Mouse (Mus musculus) CH12.LX (cell line): ENCODE measurements around the gene Syt11. TPM values are rescaled to one million over a fixed set of nuclear protein-coding genes. Genes with fewer than 3 reads are reported as not detected.

Experiments used
- DNase-seq: peaks from one replicate; pipeline ENCODE4 v3.0.0-alpha.2; 2013; ENCODE audit errors: extremely low read depth
- H3K27ac ChIP-seq: 2 replicates; pipeline ENCODE4 v1.5.1; 2012; ENCODE audit warnings: low read depth, mild to moderate bottlenecking, control low read depth, moderate library complexity; ENCODE audit not compliant: insufficient read depth
- H3K27me3 ChIP-seq: replicated peaks from 2 replicates; pipeline ENCODE3; 2012; ENCODE audit warnings: inconsistent platforms
- H3K36me3 ChIP-seq, 2 experiments: replicated peaks in 1 of 2; 2 replicates each; pipeline versions ENCODE3 to v1.6.1; 2012; ENCODE audit warnings: inconsistent platforms in 1 of 2, low read length in 1 of 2, mild to moderate bottlenecking in 1 of 2, mixed read lengths in 1 of 2, moderate library complexity in 1 of 2; ENCODE audit not compliant: control insufficient read depth in 1 of 2, insufficient read depth in 1 of 2
- H3K4me1 ChIP-seq, 2 experiments: 2 replicates each; pipeline ENCODE4 v1.6.1; 2012; ENCODE audit warnings: inconsistent platforms in 1 of 2, moderate library complexity in 1 of 2; ENCODE audit not compliant: insufficient read depth in 2 of 2, control insufficient read depth in 1 of 2
- H3K4me2 ChIP-seq: 2 replicates; pipeline ENCODE4 v1.6.1; 2012; ENCODE audit warnings: low read depth, mild to moderate bottlenecking, control low read depth; ENCODE audit not compliant: poor library complexity, insufficient read depth, severe bottlenecking
- H3K4me3 ChIP-seq, 3 experiments: fragments of 150-350 bp in 1 of 3; sonication (generic) in 1 of 3; replicated peaks in 1 of 3; 2 replicates each; pipeline versions ENCODE3 to v1.5.1; 2011 to 2012; ENCODE audit warnings: low read depth in 2 of 3, low read length in 2 of 3, mild to moderate bottlenecking in 2 of 3, moderate library complexity in 2 of 3, control low read depth in 1 of 3, improper control_type of control experiment in 1 of 3, inconsistent platforms in 1 of 3, mixed read lengths in 1 of 3; ENCODE audit not compliant: poor library complexity in 1 of 3
- H3K79me2 ChIP-seq: replicated peaks from 2 replicates; pipeline ENCODE4 v1.6.1; 2012; ENCODE audit warnings: mild to moderate bottlenecking, moderate library complexity; ENCODE audit not compliant: control insufficient read depth, poor library complexity, insufficient read depth, severe bottlenecking; ENCODE audit errors: extremely low read depth
- H3K9ac ChIP-seq: 2 replicates; pipeline ENCODE4 v1.6.1; 2012; ENCODE audit warnings: low read depth, mild to moderate bottlenecking, control low read depth, moderate library complexity; ENCODE audit not compliant: insufficient read depth
- H3K9me3 ChIP-seq: replicated peaks from 2 replicates; pipeline ENCODE3; 2012; ENCODE audit warnings: low read length, inconsistent platforms, mixed read lengths
- CHD2 ChIP-seq: IDR thresholded peaks from 2 replicates; pipeline ENCODE4 v1.6.1; 2011; ENCODE audit warnings: low read length, improper control_type of control experiment
- CTCF ChIP-seq, 2 experiments: IDR thresholded peaks in 1 of 2; conservative IDR thresholded peaks in 1 of 2; 2 replicates each; pipeline ENCODE4 v1.5.1; 2011 to 2012; ENCODE audit warnings: low read depth in 2 of 2, low read length in 2 of 2, improper control_type of control experiment in 1 of 2, inconsistent platforms in 1 of 2, mild to moderate bottlenecking in 1 of 2, moderate library complexity in 1 of 2
- ELF1 ChIP-seq: IDR thresholded peaks from 2 replicates; pipeline ENCODE4 v1.6.1; 2014; ENCODE audit warnings: low read depth, mild to moderate bottlenecking, inconsistent platforms, low read length, improper control_type of control experiment
- GABPA ChIP-seq: IDR thresholded peaks from 2 replicates; pipeline ENCODE4 v1.6.1; 2012; ENCODE audit warnings: low read depth, low read length, improper control_type of control experiment, inconsistent platforms; ENCODE audit not compliant: insufficient replicate concordance
- JUND ChIP-seq: conservative IDR thresholded peaks from 2 replicates; pipeline ENCODE4 v1.6.1; 2011; ENCODE audit warnings: low read depth, low read length, improper control_type of control experiment
- KAT2A ChIP-seq: IDR thresholded peaks from 2 replicates; pipeline ENCODE4 v1.6.1; 2012; ENCODE audit warnings: low read length, improper control_type of control experiment, inconsistent platforms; ENCODE audit not compliant: insufficient replicate concordance
- MXI1 ChIP-seq: IDR thresholded peaks from 2 replicates; pipeline ENCODE4 v1.6.1; 2011; ENCODE audit warnings: mild to moderate bottlenecking, low read depth, low read length, improper control_type of control experiment
- POLR2A ChIP-seq: IDR thresholded peaks from 2 replicates; pipeline ENCODE4 v1.6.1; 2011; ENCODE audit warnings: low read depth, mild to moderate bottlenecking, improper control_type of control experiment, low read length
- POLR2AphosphoS2 ChIP-seq: IDR thresholded peaks from 2 replicates; pipeline ENCODE4 v1.6.1; 2011; ENCODE audit warnings: low read depth, low read length, improper control_type of control experiment
- SMC3 ChIP-seq: IDR thresholded peaks from 2 replicates; pipeline ENCODE4 v1.6.1; 2011; ENCODE audit warnings: low read depth, low read length, improper control_type of control experiment
- TCF12 ChIP-seq: IDR thresholded peaks from 2 replicates; pipeline ENCODE4 v1.6.1; 2014; ENCODE audit warnings: low read depth, mild to moderate bottlenecking, inconsistent platforms, low read length, improper control_type of control experiment
- USF1 ChIP-seq: IDR thresholded peaks from 2 replicates; pipeline ENCODE4 v1.6.1; 2014; ENCODE audit warnings: low read depth, mild to moderate bottlenecking, inconsistent platforms, low read length, improper control_type of control experiment
- USF2 ChIP-seq: conservative IDR thresholded peaks from 2 replicates; pipeline ENCODE4 v1.6.1; 2011; ENCODE audit warnings: low read depth, low read length, improper control_type of control experiment
- ZC3H11A ChIP-seq: IDR thresholded peaks from 2 replicates; pipeline ENCODE4 v1.6.1; 2012; ENCODE audit warnings: low read depth, mild to moderate bottlenecking, inconsistent platforms, low read length, improper control_type of control experiment
- ZNF384 ChIP-seq: IDR thresholded peaks from 2 replicates; pipeline ENCODE4 v1.6.1; 2012; ENCODE audit warnings: low read depth, low read length, improper control_type of control experiment, inconsistent platforms
- dilution Hi-C: fragments of 300-500 bp; cut with MboI; formaldehyde crosslinking; loops from 2 replicates; pipeline ENCODE4 v1.14.3; 2020; ENCODE audit warnings: low sequenced_read_pairs; ENCODE audit not compliant: extremely low pct_unique_long_range_greater_than_20kb, extremely low pct_ligation_motif_present
- in situ Hi-C: fragments of 300-500 bp; cut with MboI; formaldehyde crosslinking; loops from 3 replicates; pipeline ENCODE4 v1.14.3; 2019; ENCODE audit warnings: low sequenced_read_pairs, low pct_ligation_motif_present, low pct_unique_long_range_greater_than_20kb, mixed read lengths
- polyA plus RNA-seq: library from polyadenylated mRNA; unstranded; fragments of >175 nt; gene quantifications from 2 replicates; pipeline ENCODE4 v1.2.1, GENCODE M21; 2012; ENCODE audit warnings: low read depth; ENCODE audit not compliant: insufficient read length
- total RNA-seq, 2 experiments: library from RNA; depleted of rRNA; stranded (reverse); fragments of 300-350 nt in 1 of 2; fragments of >200 nt in 1 of 2; gene quantifications; 2 replicates each; pipeline ENCODE4 v1.2.3; 2012 to 2014

The Syt11 gene
- total and polyA plus RNA-seq, 3 experiments = 3.8 to 8.8 (median 5.7) TPM

DNA sequence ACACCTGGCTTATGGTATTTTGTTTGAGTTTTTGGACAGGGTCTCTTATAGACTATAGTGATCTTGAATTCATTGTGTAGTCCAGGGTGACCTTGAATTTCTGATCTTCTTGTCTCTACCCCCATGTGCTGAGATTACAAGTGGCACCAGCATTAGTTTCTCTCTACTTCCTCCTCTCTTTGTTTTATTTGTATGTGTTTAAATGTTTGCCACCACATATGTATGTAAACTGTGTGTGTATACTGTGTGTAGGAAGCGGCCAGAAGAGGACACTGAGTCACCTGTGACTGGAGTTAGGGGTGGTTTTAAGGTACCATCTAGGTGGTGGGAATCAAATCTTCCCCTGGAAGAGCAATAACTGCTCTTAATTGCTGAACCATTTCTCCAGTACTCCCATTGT, 76.9 kb downstream of the Syt11 start:
- no peaks in the 10 kb centered on the region for H3K4me1 ChIP-seq
- TF ChIP-seq ELF1 = no peak
- no peak for TF ChIP-seq KAT2A
- no peak for TF ChIP-seq CTCF (conservative IDR thresholded peaks at IDR 0.05 in 1 of 2, IDR thresholded peaks at IDR 0.05 in 1 of 2; ENCODE audit: low read depth in 2 of 2, low read length in 2 of 2)
- no peak for TF ChIP-seq USF1
- no peak for TF ChIP-seq GABPA
- TF ChIP-seq POLR2AphosphoS2 = no peak
- TF ChIP-seq MXI1 = no peak
- TF ChIP-seq TCF12 = no peak
- TF ChIP-seq ZC3H11A = no peak
- TF ChIP-seq CHD2 = no peak
- no peak for TF ChIP-seq SMC3
- no peak for TF ChIP-seq JUND
- H3K27ac ChIP-seq = no peak overlapping the region
- no peaks in the 10 kb centered on the region for H3K27me3 ChIP-seq
- peaks cover 80 to 94% of the 10 kb centered on the region in 2 experiments for H3K36me3 ChIP-seq
- H3K4me2 ChIP-seq = no peak overlapping the region
- no peak for DNase-seq
- in situ Hi-C loops (loop anchor here (25.0 kb wide), 1 partner anchor 164 kb away; no protein-coding TSS in a partner anchor), dilution Hi-C loops (no loop called here)
- H3K9me3 ChIP-seq = no peaks in the 10 kb centered on the region
- H3K4me3 ChIP-seq = no peak overlapping the region
- peaks cover 21% of the 10 kb centered on the region for H3K79me2 ChIP-seq
- no peak overlapping the region for H3K9ac ChIP-seq

DNA sequence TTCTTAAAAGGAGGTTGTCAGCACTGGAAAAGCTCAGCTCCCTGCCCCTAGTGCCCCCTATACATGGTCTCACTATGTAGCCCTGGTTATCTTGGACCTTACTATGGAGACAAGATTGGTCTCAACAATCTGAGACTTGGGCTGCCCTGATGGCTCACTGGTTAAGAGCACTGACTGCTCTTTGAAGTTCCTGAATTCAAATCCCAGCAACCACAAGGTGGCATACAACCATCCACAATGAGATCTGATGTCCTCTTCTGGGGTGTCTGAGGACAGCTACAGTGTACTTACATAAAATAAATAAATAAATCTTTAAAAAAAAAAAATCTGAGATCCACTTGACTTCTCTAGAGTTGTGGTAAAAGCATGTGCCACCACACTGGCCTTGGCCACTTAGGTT, 79.4 kb downstream of the Syt11 start:
- no peak for DNase-seq
- dilution Hi-C loops = no loop called here

More for the DNA sequence above, 79.4 kb downstream of the Syt11 start:
- Histone ChIP-seq H3K27ac (no peak overlapping the region), H3K27me3 (no peaks in the 10 kb centered on the region)
- in situ Hi-C loops = loop anchor here (25.0 kb wide), 1 partner anchor 167 kb away; no protein-coding TSS in a partner anchor
- TF ChIP-seq USF2 (no peak), ZNF384 (no peak), CTCF (conservative IDR thresholded peaks at IDR 0.05 in 1 of 2, IDR thresholded peaks at IDR 0.05 in 1 of 2; ENCODE audit: low read depth in 2 of 2, low read length in 2 of 2) (peak in 1 of 2 experiments; percentile 24; a peak in 1 of 4 replicates), POLR2AphosphoS2 (0 out of 2 replicates have a peak, but pooled peaks have one; percentile 35), GABPA (no peak), SMC3 (no peak), POLR2A (no peak)
- TF ChIP-seq, all 38 proteins: peak for 2
- H3K9ac ChIP-seq = no peak overlapping the region
- no peaks in the 10 kb centered on the region for H3K9me3 ChIP-seq
- H3K4me2 ChIP-seq = no peak overlapping the region
- peaks cover 77 to 93% of the 10 kb centered on the region in 2 experiments for H3K36me3 ChIP-seq
- H3K4me1 ChIP-seq = no peaks in the 10 kb centered on the region
- H3K79me2 ChIP-seq = peaks cover 28% of the 10 kb centered on the region
- H3K4me3 ChIP-seq = no peak overlapping the region

Other genes starting within 250 kb of the Syt11 start
- 3.4 and 4.9 TPM in 2 replicates for gene Mex3a, start 242.8 kb downstream of the Syt11 start, total RNA-seq (2012; rRNA removed)
- 0.86 and 1.1 TPM in 2 replicates for gene Mex3a, start 242.8 kb downstream of the Syt11 start, total RNA-seq (2014; rRNA removed)
- 2.0 and 2.5 TPM in 2 replicates for gene Mex3a, start 242.8 kb downstream of the Syt11 start, polyA plus RNA-seq
- gene Rab25, start 226.9 kb downstream of the Syt11 start, total RNA-seq (2012; rRNA removed) = 4.1 and 7.1 TPM in 2 replicates
- 0.76 and 0.79 TPM in 2 replicates for gene Rab25, start 226.9 kb downstream of the Syt11 start, total RNA-seq (2014; rRNA removed)
- 1.8 and 2.0 TPM in 2 replicates for gene Rab25, start 226.9 kb downstream of the Syt11 start, polyA plus RNA-seq
- 73.2 and 96.6 TPM in 2 replicates for gene Lamtor2, start 222.1 kb downstream of the Syt11 start, total RNA-seq (2012; rRNA removed)
- gene Lamtor2, start 222.1 kb downstream of the Syt11 start, total RNA-seq (2014; rRNA removed) = 42.3 and 44.0 TPM in 2 replicates
- gene Lamtor2, start 222.1 kb downstream of the Syt11 start, polyA plus RNA-seq = 56.0 and 83.9 TPM in 2 replicates
- gene Ubqln4, start 221.4 kb downstream of the Syt11 start, total RNA-seq (2012; rRNA removed) = 39.6 and 47.3 TPM in 2 replicates
- 22.4 and 22.8 TPM in 2 replicates for gene Ubqln4, start 221.4 kb downstream of the Syt11 start, total RNA-seq (2014; rRNA removed)
- gene Ubqln4, start 221.4 kb downstream of the Syt11 start, polyA plus RNA-seq = 55.7 and 62.2 TPM in 2 replicates
- 364 and 435 TPM in 2 replicates for gene Ssr2, start 199.3 kb downstream of the Syt11 start, total RNA-seq (2012; rRNA removed)
- 325 and 377 TPM in 2 replicates for gene Ssr2, start 199.3 kb downstream of the Syt11 start, total RNA-seq (2014; rRNA removed)
- 307 and 346 TPM in 2 replicates for gene Ssr2, start 199.3 kb downstream of the Syt11 start, polyA plus RNA-seq
- 40.0 and 43.9 TPM in 2 replicates for gene Arhgef2, start 169.2 kb downstream of the Syt11 start, total RNA-seq (2012; rRNA removed)
- gene Arhgef2, start 169.2 kb downstream of the Syt11 start, total RNA-seq (2014; rRNA removed) = 15.0 and 18.5 TPM in 2 replicates
- gene Arhgef2, start 169.2 kb downstream of the Syt11 start, polyA plus RNA-seq = 31.4 and 43.1 TPM in 2 replicates
- 0.08 TPM in 1 of 2 replicates, not detected in the other for gene Rxfp4, start 122.0 kb downstream of the Syt11 start, total RNA-seq (2012; rRNA removed)
- not detected in 2 replicates for gene Rxfp4, start 122.0 kb downstream of the Syt11 start, total RNA-seq (2014; rRNA removed)
- not detected in 2 replicates for gene Rxfp4, start 122.0 kb downstream of the Syt11 start, polyA plus RNA-seq
- gene Khdc4, start 89.4 kb downstream of the Syt11 start, total RNA-seq (2012; rRNA removed) = 35.2 and 40.2 TPM in 2 replicates
- gene Khdc4, start 89.4 kb downstream of the Syt11 start, total RNA-seq (2014; rRNA removed) = 56.6 and 58.6 TPM in 2 replicates
- 53.6 TPM in 2 replicates for gene Khdc4, start 89.4 kb downstream of the Syt11 start, polyA plus RNA-seq
- gene Rit1, start 58.3 kb downstream of the Syt11 start, total RNA-seq (2012; rRNA removed) = 21.4 and 23.7 TPM in 2 replicates
- 28.7 and 29.1 TPM in 2 replicates for gene Rit1, start 58.3 kb downstream of the Syt11 start, total RNA-seq (2014; rRNA removed)
- 18.4 and 20.6 TPM in 2 replicates for gene Rit1, start 58.3 kb downstream of the Syt11 start, polyA plus RNA-seq
- gene Gon4l, start 60.1 kb upstream of the Syt11 start, total RNA-seq (2012; rRNA removed) = 26.4 and 29.3 TPM in 2 replicates
- gene Gon4l, start 60.1 kb upstream of the Syt11 start, total RNA-seq (2014; rRNA removed) = 15.9 and 16.5 TPM in 2 replicates
- gene Gon4l, start 60.1 kb upstream of the Syt11 start, polyA plus RNA-seq = 32.9 and 35.5 TPM in 2 replicates
- 59.7 and 71.2 TPM in 2 replicates for gene Msto1, start 138.8 kb upstream of the Syt11 start, total RNA-seq (2012; rRNA removed)
- 63.5 and 70.7 TPM in 2 replicates for gene Msto1, start 138.8 kb upstream of the Syt11 start, total RNA-seq (2014; rRNA removed)
- 70.2 and 72.7 TPM in 2 replicates for gene Msto1, start 138.8 kb upstream of the Syt11 start, polyA plus RNA-seq
- 5.7 and 5.8 TPM in 2 replicates for gene Ash1l, start 175.5 kb upstream of the Syt11 start, total RNA-seq (2012; rRNA removed)
- 2.8 and 2.9 TPM in 2 replicates for gene Ash1l, start 175.5 kb upstream of the Syt11 start, total RNA-seq (2014; rRNA removed)
- 9.3 and 9.7 TPM in 2 replicates for gene Ash1l, start 175.5 kb upstream of the Syt11 start, polyA plus RNA-seq
- 114 and 128 TPM in 2 replicates for gene Dap3, start 176.0 kb upstream of the Syt11 start, total RNA-seq (2012; rRNA removed)
- 169 and 182 TPM in 2 replicates for gene Dap3, start 176.0 kb upstream of the Syt11 start, total RNA-seq (2014; rRNA removed)
- 145 and 151 TPM in 2 replicates for gene Dap3, start 176.0 kb upstream of the Syt11 start, polyA plus RNA-seq